Comparison of ENCODE assay signal across 22 mouse cellular contexts in genomic region chr7:29959004-29959403, GRCm38 (mm10). TPM values are rescaled to one million over a fixed set of nuclear protein-coding genes. Genes with fewer than 3 reads are reported as not detected.
DNase-seq lines count a peak whose midpoint lies in the region; TF ChIP-seq lines count a peak whose summit lies in the region.
"Had no signal": no experiment of that assay in that cellular context is flagged by ENCODE, and none has a peak within 500 bp of the region (broad histone marks: within the 10 kb centered on the region; RNA-seq: fewer than 3 reads in every experiment).

No protein-coding gene starts in this region.

- DNase-seq in layer of hippocampus, adult 2 months (ENCODE audit: low spot score in 2 of 2): no peak
- no peak for DNase-seq in layer of hippocampus, postnatal 25 days (ENCODE audit: extremely low spot score in 1 of 2, low spot score in 1 of 2)
- no peak for DNase-seq in testis, postnatal 10 days (ENCODE audit: low spot score)
- DNase-seq in MEL (ENCODE audit: low read depth, low spot score): peak; percentile 37
- DNase-seq in neural tube, embryonic 10.5 days (ENCODE audit: extremely low spot score, low spot score): no peak
- no peak for DNase-seq in spleen, postnatal 36 days (ENCODE audit: low spot score in 2 of 2)
- no peak for DNase-seq in adrenal gland, postnatal 36 days
- DNase-seq: adrenal gland, adult 8-10 months; cerebellum, adult 11 months; cerebellum, adult 8-10 months; cerebellum, postnatal 14 days; embryo, embryonic 11 days; gastrocnemius, adult 2 months; gastrocnemius, postnatal 25 days had no signal

- no peak for TF ChIP-seq RAD21 in MEL (IDR thresholded peaks at IDR 0.05; ENCODE audit: low read depth, low read length)

- H3K27me3 ChIP-seq in testis, adult 2 months (ENCODE audit: control insufficient read depth, insufficient read depth, low read length): no peaks in the 10 kb centered on the region
- H3K27me3 ChIP-seq in MEL (ENCODE audit: control insufficient read depth in 1 of 2, insufficient read depth in 2 of 2, low read length in 2 of 2): no peaks in the 10 kb centered on the region
- H3K27me3 ChIP-seq: embryonic facial prominence, embryonic 15.5 days; heart, embryonic 12.5 days had no signal

- H3K36me3 ChIP-seq in testis, adult 2 months (ENCODE audit: control insufficient read depth, insufficient read depth, low read length): no peaks in the 10 kb centered on the region
- H3K36me3 ChIP-seq in MEL (ENCODE audit: control insufficient read depth in 1 of 2, insufficient read depth in 2 of 2, low read length in 2 of 2): peaks cover 0 to 4% of the 10 kb centered on the region in 2 experiments; a peak in 2 of 4 replicates
- H3K36me3 ChIP-seq: embryonic facial prominence, embryonic 15.5 days; forebrain, embryonic 10.5 days; G1E; hindbrain, embryonic 10.5 days had no signal

- no peaks in the 10 kb centered on the region for H3K79me2 ChIP-seq in MEL (ENCODE audit: control insufficient read depth, insufficient read depth, low read length, poor library complexity)

- peak; percentile 14; the same call in 1 of the 2 replicates for TF ChIP-seq CTCF in layer of hippocampus, adult 2 months (conservative IDR thresholded peaks at IDR 0.05)
- 0 out of 2 replicates have a peak, but pooled peaks have one; percentile 12 for TF ChIP-seq CTCF in testis, adult 2 months (IDR thresholded peaks at IDR 0.05; ENCODE audit: control insufficient read depth, insufficient read depth, insufficient replicate concordance, low read depth, low read length)
- no peak; a peak in 1 of 6 replicates for TF ChIP-seq CTCF in MEL (IDR thresholded peaks at IDR 0.05 in 2 of 3, conservative IDR thresholded peaks at IDR 0.05 in 1 of 3; ENCODE audit: control insufficient read depth in 1 of 3, insufficient read depth in 1 of 3, low read depth in 2 of 3, low read length in 3 of 3, poor library complexity in 1 of 3, severe bottlenecking in 1 of 3)

- TF ChIP-seq EP300 in MEL (IDR thresholded peaks at IDR 0.05; ENCODE audit: low read depth in 1 of 2, low read length in 2 of 2): no peak

- H3K4me1 ChIP-seq in testis, adult 2 months (ENCODE audit: control insufficient read depth, insufficient read depth, low read length): no peaks in the 10 kb centered on the region
- H3K4me1 ChIP-seq in MEL (ENCODE audit: control insufficient read depth in 1 of 2, insufficient read depth in 2 of 2, low read length in 2 of 2): peaks cover 0 to 4% of the 10 kb centered on the region in 2 experiments; a peak in 2 of 4 replicates

- no peak overlapping the region for H3K9ac ChIP-seq in MEL (ENCODE audit: control insufficient read depth, low read depth, low read length, poor library complexity, severe bottlenecking)
- H3K9ac ChIP-seq: embryonic facial prominence, embryonic 15.5 days; heart, embryonic 12.5 days; hindbrain, embryonic 14.5 days had no signal

- H3K27ac ChIP-seq in layer of hippocampus, adult 2 months: no peak overlapping the region
- H3K27ac ChIP-seq in testis, adult 2 months (ENCODE audit: control insufficient read depth, insufficient read depth, low read depth, low read length): no peak overlapping the region
- no peak overlapping the region for H3K27ac ChIP-seq in MEL (ENCODE audit: control insufficient read depth, low read depth, low read length)
- H3K27ac ChIP-seq: embryonic facial prominence, embryonic 15.5 days; forebrain, embryonic 10.5 days; gastrocnemius, adult 2 months; hindbrain, embryonic 10.5 days; hindbrain, embryonic 14.5 days had no signal

- H3K4me3 ChIP-seq in layer of hippocampus, adult 2 months: no peak overlapping the region
- no peak overlapping the region for H3K4me3 ChIP-seq in testis, adult 2 months (ENCODE audit: control insufficient read depth, low read depth, low read length)
- H3K4me3 ChIP-seq in MEL (ENCODE audit: control insufficient read depth in 1 of 2, insufficient read depth in 1 of 2, low read depth in 2 of 2, low read length in 2 of 2): no peak overlapping the region
- H3K4me3 ChIP-seq: embryonic facial prominence, embryonic 15.5 days; erythroblast, embryonic 14.5 days; forebrain, embryonic 10.5 days; gastrocnemius, adult 2 months; heart, embryonic 12.5 days; hindbrain, embryonic 10.5 days had no signal

- TF ChIP-seq POLR2A in testis, adult 2 months (IDR thresholded peaks at IDR 0.05; ENCODE audit: control insufficient read depth, low read depth, low read length): no peak
- TF ChIP-seq POLR2A in MEL (IDR thresholded peaks at IDR 0.05; ENCODE audit: control insufficient read depth in 1 of 2, insufficient read depth in 1 of 2, low read depth in 1 of 2, low read length in 2 of 2, poor library complexity in 1 of 2): no peak

- H3K9me3 ChIP-seq in MEL (replicated peaks; ENCODE audit: insufficient read depth, low read length): no peaks in the 10 kb centered on the region
- H3K9me3 ChIP-seq: embryonic facial prominence, embryonic 15.5 days; G1E; heart, embryonic 12.5 days; hindbrain, embryonic 10.5 days had no signal

TF ChIP-seq in MEL, 35 proteins besides CTCF, POLR2A, EP300 and RAD21:
- TF ChIP-seq BHLHE40 (IDR thresholded peaks at IDR 0.05; ENCODE audit: borderline replicate concordance, low read depth, low read length): no peak
- TF ChIP-seq TCF12 (IDR thresholded peaks at IDR 0.05; ENCODE audit: low read depth, low read length): no peak
- TF ChIP-seq UBTF (IDR thresholded peaks at IDR 0.05; ENCODE audit: borderline replicate concordance, insufficient read depth, low read depth, low read length): no peak
- no peak for TF ChIP-seq CHD1 (IDR thresholded peaks at IDR 0.05; ENCODE audit: low read depth, low read length)
- TF ChIP-seq ZNF384 (IDR thresholded peaks at IDR 0.05; ENCODE audit: low read depth, low read length): no peak
- TF ChIP-seq GATA1 (IDR thresholded peaks at IDR 0.05; ENCODE audit: low read depth, low read length): no peak
- no peak for TF ChIP-seq MYB (IDR thresholded peaks at IDR 0.05; ENCODE audit: low read depth, low read length)
- no peak for TF ChIP-seq ZKSCAN1 (IDR thresholded peaks at IDR 0.05; ENCODE audit: low read depth, low read length)
- TF ChIP-seq SIN3A (IDR thresholded peaks at IDR 0.05; ENCODE audit: low read length): no peak
- TF ChIP-seq HCFC1 (IDR thresholded peaks at IDR 0.05; ENCODE audit: low read depth, low read length): no peak
- TF ChIP-seq USF1 (IDR thresholded peaks at IDR 0.05; ENCODE audit: low read depth, low read length): no peak
- TF ChIP-seq GABPA (IDR thresholded peaks at IDR 0.05; ENCODE audit: low read depth, low read length): no peak
- no peak for TF ChIP-seq E2F4 (IDR thresholded peaks at IDR 0.05; ENCODE audit: borderline replicate concordance, low read depth, low read length)
- no peak for TF ChIP-seq USF2 (IDR thresholded peaks at IDR 0.05; ENCODE audit: borderline replicate concordance in 1 of 2, insufficient read depth in 1 of 2, low read depth in 1 of 2, low read length in 2 of 2)
- TF ChIP-seq MAZ (IDR thresholded peaks at IDR 0.05; ENCODE audit: low read depth, low read length): no peak
- TF ChIP-seq MYC (IDR thresholded peaks at IDR 0.05; ENCODE audit: low read depth, low read length): no peak
- TF ChIP-seq ZMIZ1 (IDR thresholded peaks at IDR 0.05; ENCODE audit: low read depth, low read length): no peak
- TF ChIP-seq MAFK (IDR thresholded peaks at IDR 0.05; ENCODE audit: borderline replicate concordance, low read depth, low read length): no peak
TF ChIP-seq in MEL: peak in this region for 0.

RNA-seq across cellular contexts. Expression of gene Zfp74, which starts 5.1 kb away (rescaled TPM):
- total RNA-seq in layer of hippocampus, adult 2 months (2021): 10 to 100 TPM; 17.0 to 17.5 TPM
- total RNA-seq in layer of hippocampus, postnatal 25 days (2021): 10 to 100 TPM; 15.1 to 16.7 TPM
- 0.60 and 0.93 TPM in 2 replicates for polyA plus RNA-seq in testis, adult 2 months (2012; rRNA removed)
- 3.5 and 4.8 TPM in 2 replicates for total RNA-seq in MEL (2012; rRNA removed)
- 1 to 10 TPM in 1 of 2 experiments, not detected in 1; 9.4 TPM for polyA plus RNA-seq in MEL (2012; ENCODE audit: insufficient read depth in 1 of 2, insufficient read length in 2 of 2, low read depth in 1 of 2, low replicate concordance in 2 of 2, missing spikeins in 1 of 2)
- 1 to 10 TPM; 8.2 to 9.2 TPM for total RNA-seq in adrenal gland, postnatal 36 days (2021)

RNA-seq across cellular contexts. Expression of gene Zfp568, which starts 24.8 kb away (rescaled TPM):
- total RNA-seq in layer of hippocampus, adult 2 months (2021): 1 to 10 TPM; 3.1 to 3.6 TPM
- total RNA-seq in layer of hippocampus, postnatal 25 days (2021): 1 to 10 TPM; 2.5 to 3.5 TPM
- polyA plus RNA-seq in testis, adult 2 months (2012; rRNA removed): 2.5 and 2.7 TPM in 2 replicates
- total RNA-seq in MEL (2012; rRNA removed): 12.5 and 14.3 TPM in 2 replicates
- polyA plus RNA-seq in MEL (2012; ENCODE audit: insufficient read depth in 1 of 2, insufficient read length in 2 of 2, low read depth in 1 of 2, low replicate concordance in 2 of 2, missing spikeins in 1 of 2): 100 to 1,000 TPM in 1 of 2 experiments, 10 to 100 TPM in 1; 15.4 to 141 TPM
- 10 to 100 TPM; 12.4 to 13.8 TPM for total RNA-seq in adrenal gland, postnatal 36 days (2021)

RNA-seq across cellular contexts. Expression of gene Zfp383, which starts 51.0 kb away (rescaled TPM):
- total RNA-seq in layer of hippocampus, adult 2 months (2021): 1 to 10 TPM; 8.4 to 9.1 TPM
- 1 to 10 TPM; 8.4 to 8.7 TPM for total RNA-seq in layer of hippocampus, postnatal 25 days (2021)
- polyA plus RNA-seq in testis, adult 2 months (2012; rRNA removed): 0.82 and 1.0 TPM in 2 replicates
- 0.78 and 0.89 TPM in 2 replicates for total RNA-seq in MEL (2012; rRNA removed)
- polyA plus RNA-seq in MEL (2012; ENCODE audit: insufficient read depth in 1 of 2, insufficient read length in 2 of 2, low read depth in 1 of 2, low replicate concordance in 2 of 2, missing spikeins in 1 of 2): 1 to 10 TPM in 1 of 2 experiments, not detected in 1; 1.4 TPM
- 1 to 10 TPM; 6.5 TPM for total RNA-seq in adrenal gland, postnatal 36 days (2021)
- polyA plus RNA-seq: erythroblast, embryonic 14.5 days had no signal

RNA-seq across cellular contexts. Expression of gene Zfp27, which starts 52.6 kb away (rescaled TPM):
- 10 to 100 TPM; 20.5 to 22.2 TPM for total RNA-seq in layer of hippocampus, adult 2 months (2021)
- 10 to 100 TPM; 19.5 to 20.1 TPM for total RNA-seq in layer of hippocampus, postnatal 25 days (2021)
- polyA plus RNA-seq in testis, adult 2 months (2012; rRNA removed): 0.95 and 1.6 TPM in 2 replicates
- 4.3 and 4.9 TPM in 2 replicates for total RNA-seq in MEL (2012; rRNA removed)
- 1 to 10 TPM in 1 of 2 experiments, not detected in 1; 5.0 TPM for polyA plus RNA-seq in MEL (2012; ENCODE audit: insufficient read depth in 1 of 2, insufficient read length in 2 of 2, low read depth in 1 of 2, low replicate concordance in 2 of 2, missing spikeins in 1 of 2)
- 10 to 100 TPM in 1 of 2 experiments, 1 to 10 TPM in 1; 8.5 to 11.2 TPM for total RNA-seq in adrenal gland, postnatal 36 days (2021)

Comparison
In these comparisons a context has a peak if more than half of its experiments do, and no peak if none do; other contexts are left out.
1. CTCF ChIP-seq: peak in layer of hippocampus, adult 2 months (single experiment) and testis, adult 2 months (single experiment); none in MEL (0 of 3).